Mouse (Mus musculus) G1E (cell line): ENCODE measurements at regions not wholly inside any gene's neighbourhood (a gene's known extent, or its start where the extent isn't known, plus 50 kb on each side); places are given as distances from the start of the nearest gene placed in this dataset.

Experiments
- ATAC-seq: 2 replicates; pipeline ENCODE4 v1.8.0; 2016; ENCODE audit warnings: mild to moderate bottlenecking; ENCODE audit not compliant: insufficient number of reproducible peaks, poor library complexity, low FRiP score, severe bottlenecking; ENCODE audit errors: extremely low read depth
- DNase-seq: peaks from one replicate; pipeline ENCODE4 v3.0.0; 2012; ENCODE audit warnings: low spot score
- H3K27me3 ChIP-seq: 2 replicates; pipeline ENCODE4 v1.6.1; 2012; ENCODE audit warnings: mild to moderate bottlenecking, low read length, inconsistent platforms; ENCODE audit not compliant: insufficient read depth
- H3K36me3 ChIP-seq: replicated peaks from 2 replicates; pipeline ENCODE3; 2012; ENCODE audit warnings: mild to moderate bottlenecking, inconsistent platforms
- H3K4me1 ChIP-seq: 2 replicates; pipeline ENCODE4 v1.6.1; 2012; ENCODE audit warnings: low read depth, low read length, inconsistent platforms, mixed read lengths; ENCODE audit not compliant: insufficient read depth
- H3K4me3 ChIP-seq: 2 replicates; pipeline ENCODE4 v1.5.1; 2012; ENCODE audit warnings: low read depth, mild to moderate bottlenecking, inconsistent platforms, low read length, moderate library complexity, mixed read lengths
- H3K9me3 ChIP-seq: replicated peaks from 2 replicates; pipeline ENCODE4 v1.6.1; 2012; ENCODE audit warnings: inconsistent platforms
- CTCF ChIP-seq: IDR thresholded peaks from 2 replicates; pipeline ENCODE4 v1.5.1; 2012; ENCODE audit warnings: low read depth, low read length, inconsistent platforms, mixed read lengths
- GATA1 ChIP-seq: IDR thresholded peaks from 2 replicates; pipeline ENCODE4 v1.6.1; 2012; ENCODE audit warnings: borderline replicate concordance, low read length, inconsistent platforms, mixed read lengths
- GATA2 ChIP-seq: IDR thresholded peaks from 2 replicates; pipeline ENCODE4 v1.6.1; 2012; ENCODE audit warnings: low read depth, low read length, inconsistent platforms, borderline replicate concordance
- POLR2AphosphoS5 ChIP-seq: IDR thresholded peaks from 2 replicates; pipeline ENCODE4 v1.6.1; 2012; ENCODE audit warnings: low read depth, low read length, inconsistent platforms; ENCODE audit not compliant: insufficient replicate concordance
- TAL1 ChIP-seq: conservative IDR thresholded peaks from 2 replicates; pipeline ENCODE4 v1.6.1; 2012; ENCODE audit warnings: low read depth, low read length, inconsistent platforms, mixed read lengths

- DNase-seq = no peak
- no peaks in the 10 kb centered on the region for H3K9me3 ChIP-seq
- ATAC-seq = no peak
These were observed 94.1 kb upstream of the Cpm start for GRCm38 (mm10) chr10:117534992-117535719.

DNA sequence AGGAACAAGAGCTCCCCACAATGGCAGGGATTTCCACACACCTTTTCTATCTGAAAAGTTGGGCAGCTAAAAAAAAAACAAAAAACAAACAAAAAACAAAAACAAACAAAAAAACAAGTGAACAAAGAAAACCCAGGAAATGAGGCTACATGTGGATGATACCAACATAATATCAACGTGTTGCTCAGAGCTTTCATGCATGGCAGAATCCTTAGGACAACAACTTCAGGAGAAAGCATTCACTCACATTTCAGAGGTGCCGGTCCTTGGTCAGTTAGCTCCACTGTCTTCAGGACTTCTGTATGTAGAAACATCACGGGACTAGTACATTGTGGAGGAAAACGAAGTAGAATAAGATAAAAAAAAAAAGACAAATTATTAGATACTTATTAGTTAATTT is 94.8 kb upstream of the Cpm start:
- TF ChIP-seq GATA2 = no peak
- ATAC-seq (no peak), DNase-seq (no peak)
- Histone ChIP-seq H3K36me3 (no peaks in the 10 kb centered on the region), H3K9me3 (no peaks in the 10 kb centered on the region), H3K4me1 (no peaks in the 10 kb centered on the region), H3K27me3 (no peaks in the 10 kb centered on the region), H3K4me3 (no peak overlapping the region)

More at GRCm38 (mm10) chr10:117534992-117535719, 94.1 kb upstream of the Cpm start:
- Histone ChIP-seq H3K4me1 (no peaks in the 10 kb centered on the region), H3K27me3 (no peaks in the 10 kb centered on the region), H3K36me3 (no peaks in the 10 kb centered on the region), H3K4me3 (no peak overlapping the region)
- TF ChIP-seq GATA1 = no peak
- TF ChIP-seq TAL1 = no peak
- TF ChIP-seq GATA2 = no peak
- TF ChIP-seq CTCF = no peak
- no peak for TF ChIP-seq POLR2AphosphoS5

DNA sequence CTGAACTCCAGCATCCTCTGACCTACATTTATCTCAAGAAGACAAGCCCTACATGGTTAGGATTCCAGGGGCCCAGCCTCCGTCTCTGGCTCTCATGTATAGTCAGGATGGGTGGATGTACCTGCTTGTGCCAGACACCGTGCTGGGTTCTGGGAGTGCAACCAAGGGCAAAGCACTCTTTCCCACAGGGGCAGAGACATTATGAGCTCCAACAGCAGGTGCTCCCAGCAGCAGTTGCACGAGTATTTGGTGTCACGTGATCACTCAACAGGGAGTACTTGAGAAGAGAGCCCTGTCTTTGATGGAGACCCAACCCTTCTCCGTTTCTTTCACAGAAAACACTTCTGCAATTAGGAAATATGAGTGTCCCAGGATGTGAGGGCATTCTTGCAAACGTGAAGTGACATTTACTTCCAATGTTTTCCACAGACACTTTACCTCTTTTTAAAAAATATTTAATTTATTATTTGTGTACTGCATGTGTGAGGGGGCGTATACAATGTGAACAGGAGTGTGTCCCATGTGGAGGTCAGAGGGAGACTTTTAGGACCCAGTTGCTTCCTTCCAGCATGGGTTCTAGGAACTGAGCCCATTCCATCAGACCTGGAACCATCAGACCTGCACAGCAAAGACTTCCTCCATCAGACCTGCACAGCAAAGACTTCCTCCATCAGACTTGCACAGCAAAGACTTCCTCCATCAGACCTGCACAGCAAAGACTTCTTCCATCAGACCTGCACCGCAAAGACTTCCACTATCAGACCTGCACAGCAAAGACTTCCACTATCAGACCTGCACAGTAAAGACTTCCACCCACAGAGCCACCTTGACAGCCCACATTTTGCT is 95.5 kb upstream of the Cpm start:
- ATAC-seq (no peak), DNase-seq (no peak)

GRCm38 (mm10) chr10:117532750-117533540 is 96.4 kb upstream of the Cpm start:
- H3K4me3 ChIP-seq = no peak overlapping the region
- ATAC-seq (no peak), DNase-seq (no peak)
- no peaks in the 10 kb centered on the region for H3K36me3 ChIP-seq
- H3K9me3 ChIP-seq = no peaks in the 10 kb centered on the region
- no peaks in the 10 kb centered on the region for H3K27me3 ChIP-seq
- no peaks in the 10 kb centered on the region for H3K4me1 ChIP-seq
- no peak for TF ChIP-seq TAL1
- no peak for TF ChIP-seq CTCF
- no peak for TF ChIP-seq GATA2
- TF ChIP-seq POLR2AphosphoS5 = no peak
- no peak for TF ChIP-seq GATA1

More for the DNA sequence above, 95.5 kb upstream of the Cpm start:
- Histone ChIP-seq H3K27me3 (no peaks in the 10 kb centered on the region), H3K4me3 (no peak overlapping the region), H3K9me3 (no peaks in the 10 kb centered on the region), H3K36me3 (no peaks in the 10 kb centered on the region), H3K4me1 (no peaks in the 10 kb centered on the region)
- no peak for TF ChIP-seq GATA1
- no peak for TF ChIP-seq CTCF
- TF ChIP-seq GATA2 = no peak
- no peak for TF ChIP-seq TAL1
- no peak for TF ChIP-seq POLR2AphosphoS5

- DNase-seq = no peak
- H3K36me3 ChIP-seq = no peaks in the 10 kb centered on the region
These were observed 97.2 kb upstream of the Cpm start for GRCm38 (mm10) chr10:117531798-117532747.

More at GRCm38 (mm10) chr10:117531798-117532747, 97.2 kb upstream of the Cpm start:
- H3K4me1 ChIP-seq = no peaks in the 10 kb centered on the region
- no peak for TF ChIP-seq TAL1
- no peak for TF ChIP-seq POLR2AphosphoS5
- no peak for TF ChIP-seq GATA2
- no peak for TF ChIP-seq GATA1
- no peak for TF ChIP-seq CTCF
- ATAC-seq = no peak
- no peaks in the 10 kb centered on the region for H3K9me3 ChIP-seq
- no peaks in the 10 kb centered on the region for H3K27me3 ChIP-seq
- H3K4me3 ChIP-seq = no peak overlapping the region
